Mouse (Mus musculus): ENCODE results near the gene Trim13. TPM values are rescaled to one million over a fixed set of nuclear protein-coding genes. Genes with fewer than 3 reads are reported as not detected.
"Not testable (repeated sequence)": the region's sequence is repeated elsewhere in the genome, so short reads cannot be mapped to it uniquely, and the experiment has no call there.

Gene Trim13
- total RNA-seq (2022), result 10 to 100 TPM; 13.6 to 15.4 (median 14.6) TPM

- no peak for DNase-seq (ENCODE audit: low spot score in 2 of 2)
Observed at GRCm38 (mm10) chr14:61597968-61598367, at the start of gene Trim13. Gene Trim13, plus strand, starts transcription at chr14:61598247.

GRCm38 (mm10) chr14:61548614-61549013, 49.4 kb upstream of the Trim13 start:
- DNase-seq (ENCODE audit: low spot score in 2 of 2), result no peak

- no peak for DNase-seq (ENCODE audit: low spot score in 2 of 2)
Observed at GRCm38 (mm10) chr14:61555931-61556288, 42.1 kb upstream of the Trim13 start.

GRCm38 (mm10) chr14:61556289-61557147, 41.5 kb upstream of the Trim13 start, which contains the start of gene Spryd7:
Gene Spryd7, minus strand, starts transcription at chr14:61556886.
- DNase-seq (ENCODE audit: low spot score in 2 of 2), result peak; percentile 86 to 97

- no peak for DNase-seq (ENCODE audit: low spot score in 2 of 2)
Observed at GRCm38 (mm10) chr14:61558901-61559300, 39.1 kb upstream of the Trim13 start.

GRCm38 (mm10) chr14:61559856-61560255, 38.2 kb upstream of the Trim13 start:
- DNase-seq (ENCODE audit: low spot score in 2 of 2), result no peak

- not testable (repeated sequence) for DNase-seq (ENCODE audit: low spot score in 2 of 2)
Observed at GRCm38 (mm10) chr14:61566211-61566610, 31.8 kb upstream of the Trim13 start.

GRCm38 (mm10) chr14:61569344-61569743, 28.7 kb upstream of the Trim13 start:
- no peak for DNase-seq (ENCODE audit: low spot score in 2 of 2)

- DNase-seq (ENCODE audit: low spot score in 2 of 2), result peak; percentile 29 to 74
Observed at GRCm38 (mm10) chr14:61571366-61571765, 26.7 kb upstream of the Trim13 start.

GRCm38 (mm10) chr14:61572131-61572530, 25.9 kb upstream of the Trim13 start:
- DNase-seq (ENCODE audit: low spot score in 2 of 2), result no peak

GRCm38 (mm10) chr14:61575066-61575465, 23.0 kb upstream of the Trim13 start:
- no peak for DNase-seq (ENCODE audit: low spot score in 2 of 2)

GRCm38 (mm10) chr14:61575941-61576340, 22.1 kb upstream of the Trim13 start:
- DNase-seq (ENCODE audit: low spot score in 2 of 2), result no peak

GRCm38 (mm10) chr14:61589288-61590065, 8.6 kb upstream of the Trim13 start:
- DNase-seq (ENCODE audit: low spot score in 2 of 2), result no peak

GRCm38 (mm10) chr14:61596719-61597426, 1.2 kb upstream of the Trim13 start:
- no peak for DNase-seq (ENCODE audit: low spot score in 2 of 2)

- peak; percentile 84 to 87 for DNase-seq (ENCODE audit: low spot score in 2 of 2)
Observed at GRCm38 (mm10) chr14:61599057-61599806, 1.2 kb downstream of the Trim13 start.

- DNase-seq (ENCODE audit: low spot score in 2 of 2), result no peak
Observed at GRCm38 (mm10) chr14:61601348-61601747, 3.3 kb downstream of the Trim13 start.

GRCm38 (mm10) chr14:61603069-61603755, 5.2 kb downstream of the Trim13 start:
- DNase-seq (ENCODE audit: low spot score in 2 of 2), result no peak

GRCm38 (mm10) chr14:61604081-61604480, 6.0 kb downstream of the Trim13 start:
- DNase-seq (ENCODE audit: low spot score in 2 of 2), result no peak

GRCm38 (mm10) chr14:61606088-61606487, 8.0 kb downstream of the Trim13 start:
- DNase-seq (ENCODE audit: low spot score in 2 of 2), result not testable (repeated sequence)

GRCm38 (mm10) chr14:61607157-61607556, 9.1 kb downstream of the Trim13 start, which contains the start of gene Kcnrg:
Gene Kcnrg, plus strand, starts transcription at chr14:61607457.
- DNase-seq (ENCODE audit: low spot score in 2 of 2), result no peak
